Mouse (Mus musculus) activated CD4-positive, CD25-positive, alpha-beta regulatory T cell (primary cell): ENCODE measurements around the gene Cyp2c23. TPM values are rescaled to one million over a fixed set of nuclear protein-coding genes. Genes with fewer than 3 reads are reported as not detected.

Experiments used
- polyA plus RNA-seq, 2 experiments: library from polyadenylated mRNA; unstranded; fragments of 100-300 nt; shearing (Covaris generic); gene quantifications; one replicate each; pipeline ENCODE4 v1.2.1; 2017

The Cyp2c23 gene
- under 1 TPM in 1 of 2 experiments, not detected in 1; 0.21 TPM for polyA plus RNA-seq

DNA sequence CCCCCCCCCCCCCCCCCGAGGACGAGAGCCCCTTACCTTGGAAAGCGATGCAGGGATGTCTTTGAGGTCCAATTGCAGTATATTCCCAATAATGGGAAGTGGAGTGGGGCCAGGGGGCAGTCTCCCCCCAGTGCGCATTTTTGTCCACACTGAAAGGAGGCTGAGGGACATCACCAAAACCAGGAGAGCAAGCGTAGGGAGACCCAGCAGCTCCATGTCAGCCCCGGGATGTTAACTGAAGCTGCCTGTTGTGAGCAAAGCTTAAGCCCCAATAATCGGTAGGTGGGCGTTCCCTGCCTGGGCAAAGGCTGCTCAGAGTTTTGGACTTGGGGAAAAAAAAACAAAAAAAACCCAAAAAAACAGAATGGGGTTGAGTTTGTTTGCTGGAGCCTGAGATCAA lies at the start of gene Cyp2c23:
Gene Cyp2c23 (minus strand): TSS at position 237 of the 400 bp plus-strand sequence.

DNA sequence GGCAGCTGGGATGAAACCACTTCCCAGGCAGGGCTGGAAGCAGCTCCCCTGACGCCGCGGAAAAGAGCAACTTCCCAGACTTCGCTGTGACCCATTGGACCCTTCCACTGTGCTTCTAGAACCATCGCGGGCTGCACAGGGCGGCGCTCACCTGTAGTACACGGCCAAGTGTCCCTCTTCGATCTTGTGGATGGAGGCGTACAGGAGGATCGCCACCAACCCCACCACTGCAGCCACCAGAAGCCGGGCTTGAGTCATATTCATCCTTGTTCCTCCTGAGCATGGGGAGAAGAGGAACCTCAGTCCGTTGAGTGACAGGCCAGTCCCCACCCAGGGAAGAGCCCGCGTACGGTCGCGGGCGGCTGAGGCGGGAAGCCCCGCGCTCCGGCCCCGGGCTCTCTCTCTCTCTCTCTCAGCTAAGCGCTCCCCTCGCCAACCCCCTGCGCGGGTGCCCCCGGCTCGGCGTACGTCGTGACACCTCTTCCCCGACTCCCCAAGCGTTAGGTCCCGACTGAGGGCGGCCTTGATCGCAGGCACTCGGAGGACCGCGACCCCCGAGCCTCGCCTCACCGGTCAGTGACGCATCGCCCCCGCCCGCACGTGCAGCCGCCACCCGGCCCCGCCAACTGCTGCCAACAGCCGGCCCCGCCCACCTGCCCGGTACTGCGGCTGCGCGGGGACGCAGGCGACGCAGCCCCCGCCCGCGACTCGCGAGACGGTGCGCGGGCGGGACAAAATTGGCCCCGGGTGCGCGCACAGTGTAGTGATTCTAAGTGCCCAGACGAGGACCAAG lies 40.3 kb upstream of the Cyp2c23 start, which contains the start of gene Erlin1:
Gene Erlin1 (minus strand): TSS at position 665 of the 793 bp plus-strand sequence.

DNA sequence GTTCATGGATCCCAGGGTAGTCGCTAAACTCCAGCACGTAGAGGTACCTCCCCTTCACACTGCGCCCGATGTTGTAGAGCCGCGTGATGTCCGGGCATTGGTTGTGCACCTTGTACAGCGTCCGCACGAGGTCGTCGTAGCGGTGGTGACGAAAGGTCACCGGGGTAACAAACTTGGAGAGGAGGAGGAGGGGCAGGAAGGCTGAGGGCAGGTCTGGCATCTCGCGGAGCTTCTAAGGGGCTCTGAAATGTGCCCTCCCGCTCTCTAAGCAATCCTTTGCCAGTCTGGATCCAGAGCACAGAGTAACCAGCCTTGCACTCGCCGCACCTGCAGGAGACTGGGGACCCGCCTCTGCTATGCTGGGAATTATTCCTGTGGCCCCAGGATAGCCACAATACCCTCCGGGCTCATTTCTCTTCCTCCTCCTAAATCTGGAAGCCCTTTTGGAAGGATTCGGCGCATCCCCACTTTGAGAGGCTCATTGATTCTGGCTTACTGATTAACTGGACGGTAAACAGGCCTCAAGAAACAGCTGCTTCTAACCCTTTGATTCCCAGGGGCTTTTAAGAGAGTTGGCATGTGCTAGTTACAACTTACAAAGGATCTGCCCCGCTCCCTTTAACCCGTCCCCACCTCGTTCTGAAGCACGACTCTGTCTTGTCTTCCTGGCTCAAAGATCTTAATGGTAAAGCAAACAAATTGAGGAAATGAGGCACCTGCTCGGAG lies 42.8 kb downstream of the Cyp2c23 start, which contains the start of gene Cpn1:
Gene Cpn1 (minus strand): TSS at position 488 of the 726 bp plus-strand sequence.

Other genes starting within 250 kb of the Cyp2c23 start
- under 1 TPM; 0.06 to 0.53 TPM for gene Abcc2, start 247.0 kb downstream of the Cyp2c23 start, polyA plus RNA-seq
- 1 to 10 TPM; 4.0 to 5.5 TPM for gene Dnmbp, start 89.0 kb downstream of the Cyp2c23 start, polyA plus RNA-seq
- gene Cpn1, start 42.7 kb downstream of the Cyp2c23 start, polyA plus RNA-seq = not detected
- gene Erlin1, start 40.6 kb upstream of the Cyp2c23 start, polyA plus RNA-seq = 1 to 10 TPM; 2.9 to 8.7 TPM
- gene Chuk, start 78.3 kb upstream of the Cyp2c23 start, polyA plus RNA-seq = 10 to 100 TPM; 75.2 to 77.6 TPM
- gene Cwf19l1, start 106.7 kb upstream of the Cyp2c23 start, polyA plus RNA-seq = 10 to 100 TPM; 31.9 to 41.8 TPM
- gene Bloc1s2, start 117.2 kb upstream of the Cyp2c23 start, polyA plus RNA-seq = 100 to 1,000 TPM; 111 to 113 TPM
- gene Pkd2l1, start 163.2 kb upstream of the Cyp2c23 start, polyA plus RNA-seq = under 1 TPM in 1 of 2 experiments, not detected in 1; 0.06 TPM
- under 1 TPM in 1 of 2 experiments, not detected in 1; 0.06 TPM for gene Scd3, start 174.1 kb upstream of the Cyp2c23 start, polyA plus RNA-seq